Comparison of ENCODE assay signal across 9 mouse cellular contexts in the genomic region with DNA sequence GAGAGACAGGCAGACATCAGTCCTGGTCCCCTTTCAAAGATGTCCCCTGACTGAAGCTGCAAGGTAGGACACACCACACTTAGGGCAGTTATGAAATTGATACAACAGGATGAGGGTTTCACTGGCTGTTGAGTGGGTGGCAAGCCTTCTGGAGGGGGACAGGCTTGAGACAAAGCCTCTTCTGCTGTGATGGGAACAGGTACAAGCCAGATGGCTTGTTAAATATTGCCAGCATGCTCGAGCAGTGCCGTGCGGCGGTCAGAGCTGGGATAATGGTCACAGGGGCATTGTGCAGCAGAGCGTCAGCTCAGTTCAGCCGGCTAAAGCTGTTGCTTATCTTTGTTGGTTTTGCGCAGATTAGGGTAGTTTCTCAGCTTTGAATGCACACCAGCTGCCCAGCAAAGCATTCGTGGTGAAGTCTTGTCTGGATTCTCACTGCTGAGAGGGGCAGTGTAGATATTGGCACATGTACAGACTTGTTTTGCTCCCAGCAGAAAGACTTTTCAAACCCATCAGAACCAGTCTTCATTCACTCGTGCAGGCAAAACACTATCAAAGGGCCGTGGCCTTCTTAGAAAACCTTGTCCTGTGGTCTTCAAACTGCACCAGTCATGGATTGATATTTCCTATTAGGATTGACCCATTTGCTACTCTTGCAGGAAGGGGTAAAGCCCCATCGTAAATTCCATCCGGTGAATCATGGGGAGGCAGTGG.
DNase-seq lines count a peak whose midpoint lies in the region; ATAC-seq and TF ChIP-seq lines count a peak whose summit lies in the region.
"Had no signal": no experiment of that assay in that cellular context is flagged by ENCODE, and none has a peak within 500 bp of the region (broad histone marks: within the 10 kb centered on the region; RNA-seq: fewer than 3 reads in every experiment).

No protein-coding gene starts in this region.

- no peaks in the 10 kb centered on the region for H3K9me3 ChIP-seq in liver, embryonic 13.5 days (replicated peaks)
- H3K9me3 ChIP-seq: embryonic facial prominence, embryonic 15.5 days had no signal

- H3K9ac ChIP-seq in liver, embryonic 13.5 days = no peak overlapping the region
- H3K9ac ChIP-seq: embryonic facial prominence, embryonic 15.5 days had no signal

- H3K27ac ChIP-seq in kidney, adult 2 months (ENCODE audit: insufficient read depth, low read depth, low read length) = no peak overlapping the region
- no peak overlapping the region for H3K27ac ChIP-seq in liver, embryonic 13.5 days
- H3K27ac ChIP-seq: embryonic facial prominence, embryonic 15.5 days had no signal

- peaks cover 2% of the 10 kb centered on the region; the same call in 1 of the 2 replicates for H3K4me1 ChIP-seq in kidney, adult 2 months (ENCODE audit: control insufficient read depth, insufficient read depth, low read length)
- H3K4me1 ChIP-seq in liver, embryonic 13.5 days (replicated peaks) = 0 out of 2 replicates have a peak, but pooled peaks cover 6% of the 10 kb centered on the region
- H3K4me1 ChIP-seq: embryonic facial prominence, embryonic 15.5 days had no signal

- no peaks in the 10 kb centered on the region for H3K27me3 ChIP-seq in kidney, adult 2 months (replicated peaks; ENCODE audit: control insufficient read depth, insufficient read depth, low read length)
- H3K27me3 ChIP-seq in liver, embryonic 13.5 days = no peaks in the 10 kb centered on the region
- H3K27me3 ChIP-seq: embryonic facial prominence, embryonic 15.5 days had no signal

- no peak overlapping the region for H3K4me3 ChIP-seq in kidney, adult 2 months (ENCODE audit: insufficient read depth, low read depth, low read length)
- no peak overlapping the region for H3K4me3 ChIP-seq in liver, embryonic 13.5 days (replicated peaks)
- H3K4me3 ChIP-seq: embryonic facial prominence, embryonic 15.5 days had no signal

- 35% methylated on average over 12 of the region's 12 CpGs for WGBS in kidney, adult 2 months
- 35% methylated on average over 12 of the region's 12 CpGs for WGBS in liver, embryonic 13.5 days (ENCODE audit: insufficient replicate concordance)

- no peak for TF ChIP-seq CTCF in kidney, adult 2 months (conservative IDR thresholded peaks at IDR 0.05; ENCODE audit: insufficient read depth, insufficient read length, low read depth, low read length)

- TF ChIP-seq POLR2A in kidney, adult 2 months (IDR thresholded peaks at IDR 0.05; ENCODE audit: low read depth, low read length) = no peak

- peak; percentile 47 for ATAC-seq in liver, embryonic 13.5 days (ENCODE audit: low read depth)
- no peak for ATAC-seq in monocyte, adult 5-6 weeks (replicated peaks; ENCODE audit: insufficient number of reproducible peaks, low FRiP score, low TSS enrichment, poor library complexity, severe bottlenecking)
- ATAC-seq: inflammation-experienced regulatory T-cells, adult 6 months had no signal

- peak; percentile 10 for DNase-seq in cerebellum, adult 11-12 months
- peak; percentile 3 for DNase-seq in cerebellum, adult 8-10 months
- peak; percentile 67 for DNase-seq in kidney, adult 2 months
- no peak for DNase-seq in liver, embryonic 13.5 days
- no peak for DNase-seq in neural tube, embryonic 10.5 days (ENCODE audit: extremely low spot score, low spot score)
- no peak for DNase-seq in gastrocnemius, postnatal 25 days

- no peak overlapping the region for H3K4me2 ChIP-seq in liver, embryonic 13.5 days
- H3K4me2 ChIP-seq: embryonic facial prominence, embryonic 15.5 days had no signal

- H3K36me3 ChIP-seq in kidney, adult 2 months (ENCODE audit: control insufficient read depth, insufficient read depth, low read length) = no peaks in the 10 kb centered on the region
- H3K36me3 ChIP-seq in liver, embryonic 13.5 days = no peaks in the 10 kb centered on the region
- H3K36me3 ChIP-seq: embryonic facial prominence, embryonic 15.5 days had no signal

Comparison
In these comparisons a context has a peak if more than half of its experiments do, and no peak if none do; other contexts are left out.
1. DNase-seq: peak in cerebellum, adult 11-12 months (single experiment), cerebellum, adult 8-10 months (single experiment) and kidney, adult 2 months (single experiment); none in liver, embryonic 13.5 days (single experiment), neural tube, embryonic 10.5 days (single experiment) and gastrocnemius, postnatal 25 days (single experiment).